Mouse (Mus musculus) E14TG2a.4 (cell line): ENCODE data around the gene Nrm.

Source experiments
- CTCF ChIP-seq: conservative IDR thresholded peaks from 2 replicates; pipeline ENCODE4 v1.5.1; 2014; ENCODE audit warnings: low read length
- NANOG ChIP-seq: IDR thresholded peaks from 2 replicates; pipeline ENCODE4 v1.6.1; 2014; ENCODE audit warnings: borderline replicate concordance, low read length, mixed read lengths
- POU5F1 ChIP-seq: IDR thresholded peaks from 2 replicates; pipeline ENCODE4 v1.6.1; 2014; ENCODE audit warnings: low read length, borderline replicate concordance

GRCm38 (mm10) chr17:35829737-35830136 is 31.4 kb upstream of the Nrm start:
- TF ChIP-seq CTCF: peak; percentile 51
- TF ChIP-seq NANOG: no peak
- no peak for TF ChIP-seq POU5F1
